Mouse (Mus musculus): ENCODE measurements around the gene Bcl2l2.

Gene Bcl2l2

DNA sequence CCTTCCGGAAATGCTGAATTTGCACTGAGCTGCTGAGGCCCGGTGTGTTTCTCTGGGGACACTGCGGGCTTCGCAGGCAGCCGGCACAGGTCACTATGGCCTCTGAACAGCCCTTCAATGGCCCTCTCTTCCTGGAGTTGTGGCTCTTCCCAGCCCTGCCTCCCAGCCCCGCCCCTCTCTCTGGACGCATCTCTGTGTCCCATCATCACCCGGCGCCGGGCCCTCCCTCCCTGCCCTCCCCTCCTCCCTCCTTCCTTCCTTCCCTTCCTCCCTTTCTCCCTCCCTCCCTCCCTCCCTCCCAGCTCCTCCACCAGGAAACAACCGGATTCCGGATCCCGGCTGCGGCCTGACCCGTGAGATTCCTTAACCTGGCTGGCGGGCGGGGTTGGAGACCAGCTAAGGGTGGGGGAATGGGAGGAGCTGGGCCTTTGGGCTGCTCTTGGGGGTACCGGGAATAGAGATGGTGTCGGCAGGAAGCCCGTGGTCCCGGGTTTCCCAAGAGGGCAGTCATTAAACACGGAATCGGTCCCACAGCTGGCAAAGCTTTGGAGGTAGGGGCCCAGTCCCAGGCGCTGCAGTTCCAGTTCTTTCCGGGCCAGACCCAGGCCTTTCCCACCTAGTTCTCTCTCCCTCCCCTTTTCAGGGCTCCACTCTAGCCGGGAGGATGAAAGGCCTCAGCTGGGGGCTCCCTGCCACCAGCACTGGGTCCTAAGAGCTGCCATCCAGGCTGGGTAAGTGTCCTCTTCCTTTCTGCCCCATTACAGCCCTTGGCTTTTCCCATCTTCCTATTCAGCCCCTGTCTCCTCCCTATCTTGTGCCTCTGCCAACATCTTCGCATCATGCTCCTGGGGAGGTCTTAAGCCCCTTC is at the start of gene Bcl2l2, which contains the start of gene Gm20521:
Bcl2l2 (plus strand) TSS at position 224 of the 868 bp plus-strand sequence.
Gm20521 (plus strand) TSS at position 288 of the 868 bp plus-strand sequence.
- in situ Hi-C loops (cut with MboI; ENCODE audit: low pct_unique_long_range_greater_than_20kb in 1 of 2, low sequenced_read_pairs in 2 of 2, unreplicated experiment in 1 of 2) = no loop called here

DNA sequence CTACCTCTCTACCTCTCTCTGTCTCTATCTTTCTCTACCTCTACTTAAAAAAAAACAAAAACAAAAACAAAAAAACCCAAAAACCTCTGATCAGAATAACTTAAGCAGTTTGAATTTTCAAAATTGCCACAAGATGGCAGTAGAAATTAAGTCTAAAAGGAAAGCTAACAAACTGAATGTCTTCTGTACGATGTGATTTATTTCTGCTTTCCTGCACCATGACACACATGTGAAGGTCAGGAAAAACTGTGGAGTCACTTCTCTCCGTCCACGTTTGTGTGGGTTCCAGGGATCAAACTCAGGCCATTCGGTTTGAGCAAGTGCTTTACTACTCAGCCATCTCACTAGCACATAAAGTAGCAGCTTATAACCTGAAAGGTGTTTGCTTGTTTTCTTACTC is 39.7 kb upstream of the Bcl2l2 start:
- in situ Hi-C loops (cut with MboI; ENCODE audit: low pct_unique_long_range_greater_than_20kb in 1 of 2, low sequenced_read_pairs in 2 of 2, unreplicated experiment in 1 of 2) = no loop called here

DNA sequence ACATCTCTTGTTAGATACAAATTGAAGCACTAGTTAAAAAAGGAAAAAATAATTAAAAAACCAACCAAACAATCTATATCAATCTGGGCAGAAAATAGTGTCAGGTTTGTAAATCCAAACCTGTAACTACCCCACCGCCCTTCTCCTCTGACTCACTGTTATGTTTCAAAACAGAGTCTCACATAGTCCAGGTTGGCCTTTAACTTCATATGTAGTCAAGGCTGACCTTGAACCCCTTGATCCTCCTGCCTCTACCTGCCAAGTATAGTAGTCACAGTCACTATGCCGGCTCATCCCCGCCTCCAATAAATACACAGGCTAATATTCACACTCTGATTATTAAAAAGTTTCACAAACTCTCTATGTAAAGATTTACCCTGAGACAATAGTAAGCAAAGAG is 27.5 kb upstream of the Bcl2l2 start:
- in situ Hi-C loops (cut with MboI; ENCODE audit: low pct_unique_long_range_greater_than_20kb in 1 of 2, low sequenced_read_pairs in 2 of 2, unreplicated experiment in 1 of 2) = no loop called here

- in situ Hi-C loops (cut with MboI; ENCODE audit: low pct_unique_long_range_greater_than_20kb in 1 of 2, low sequenced_read_pairs in 2 of 2, unreplicated experiment in 1 of 2) = no loop called here
These were observed 26.5 kb upstream of the Bcl2l2 start for GRCm38 (mm10) chr14:54856703-54857102.

DNA sequence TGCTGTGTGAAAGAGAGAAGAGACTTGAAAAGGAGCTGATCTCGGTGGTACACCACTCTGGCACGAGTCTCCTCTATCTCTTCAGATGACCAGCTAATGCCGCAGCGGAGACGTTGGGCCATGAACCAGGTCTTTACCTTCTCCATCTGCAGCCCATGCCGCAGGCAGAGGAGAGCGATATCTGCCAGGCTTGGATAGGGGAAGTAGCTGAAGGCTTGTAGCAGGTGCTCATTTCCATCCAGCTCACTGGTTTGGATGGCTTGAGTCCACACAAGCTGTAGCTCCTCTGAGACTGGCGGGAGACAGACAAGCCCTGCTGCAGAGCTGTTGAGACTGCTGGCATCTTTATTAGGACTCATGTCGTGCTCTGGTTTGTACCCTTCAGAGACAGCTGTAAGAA is 25.3 kb upstream of the Bcl2l2 start:
- in situ Hi-C loops (cut with MboI; ENCODE audit: low pct_unique_long_range_greater_than_20kb in 1 of 2, low sequenced_read_pairs in 2 of 2, unreplicated experiment in 1 of 2) = no loop called here

DNA sequence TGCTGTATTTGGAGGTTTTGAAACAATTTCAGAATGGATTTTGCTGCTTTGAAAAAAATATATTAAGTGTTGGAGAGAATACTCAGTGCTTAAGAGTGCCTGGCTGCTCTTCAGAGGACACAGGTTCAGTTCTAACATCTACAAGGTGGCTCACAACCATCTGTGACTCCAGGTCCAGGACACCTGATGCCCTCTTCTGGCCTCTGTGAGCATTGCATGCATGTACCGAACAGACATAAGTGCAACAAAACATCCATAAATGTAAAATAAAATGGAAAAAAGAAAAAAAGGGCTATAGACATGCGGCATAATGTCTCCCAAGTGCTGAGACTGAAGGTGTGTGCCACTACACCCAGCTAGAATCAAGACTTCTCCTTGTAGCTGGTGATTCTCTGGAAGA is 22.7 kb upstream of the Bcl2l2 start:
- in situ Hi-C loops (cut with MboI; ENCODE audit: low pct_unique_long_range_greater_than_20kb in 1 of 2, low sequenced_read_pairs in 2 of 2, unreplicated experiment in 1 of 2) = no loop called here

DNA sequence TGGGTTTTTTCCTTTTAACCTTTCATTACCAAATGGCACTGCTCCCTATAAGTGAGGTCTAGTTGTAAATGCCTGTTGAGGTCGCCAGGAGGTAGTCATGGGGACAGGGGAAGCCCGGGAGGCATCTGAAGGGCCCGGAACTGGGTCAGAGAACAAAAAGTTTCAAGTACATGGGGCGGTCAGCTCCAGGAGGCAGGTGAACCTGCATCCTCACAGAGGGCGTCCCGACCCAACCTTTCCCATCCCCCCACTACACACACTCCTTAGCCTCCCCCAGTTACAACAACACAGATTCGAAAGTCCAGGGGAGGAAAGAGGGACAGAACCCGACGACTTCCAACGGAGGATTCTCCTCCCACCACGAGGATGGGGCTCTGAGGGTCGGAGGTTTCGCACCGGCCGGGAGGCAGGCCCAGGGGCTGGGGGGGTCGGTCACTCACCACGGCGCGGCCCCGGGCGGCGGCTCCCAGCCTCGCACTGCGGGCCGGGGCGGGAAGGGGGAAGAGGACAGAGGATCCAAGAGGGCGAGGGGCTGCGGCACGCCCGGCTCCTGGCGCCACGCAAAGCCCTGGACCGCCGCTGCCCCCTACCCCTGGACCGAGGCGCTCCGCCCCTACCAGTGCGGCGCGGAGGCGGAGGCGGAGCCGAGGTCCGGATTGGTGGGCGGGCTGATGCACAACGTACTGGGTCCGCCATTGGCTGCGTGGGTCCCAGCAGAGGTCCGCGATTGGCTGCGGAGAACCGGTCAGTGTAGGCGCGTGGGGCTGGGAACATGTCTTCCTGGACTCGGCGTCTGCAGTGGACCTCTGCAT is 19.5 kb upstream of the Bcl2l2 start:
- in situ Hi-C loops (cut with MboI; ENCODE audit: low pct_unique_long_range_greater_than_20kb in 1 of 2, low sequenced_read_pairs in 2 of 2, unreplicated experiment in 1 of 2) = no loop called here

GRCm38 (mm10) chr14:54864313-54865036 is 18.7 kb upstream of the Bcl2l2 start:
- in situ Hi-C loops (cut with MboI; ENCODE audit: low pct_unique_long_range_greater_than_20kb in 1 of 2, low sequenced_read_pairs in 2 of 2, unreplicated experiment in 1 of 2) = no loop called here

DNA sequence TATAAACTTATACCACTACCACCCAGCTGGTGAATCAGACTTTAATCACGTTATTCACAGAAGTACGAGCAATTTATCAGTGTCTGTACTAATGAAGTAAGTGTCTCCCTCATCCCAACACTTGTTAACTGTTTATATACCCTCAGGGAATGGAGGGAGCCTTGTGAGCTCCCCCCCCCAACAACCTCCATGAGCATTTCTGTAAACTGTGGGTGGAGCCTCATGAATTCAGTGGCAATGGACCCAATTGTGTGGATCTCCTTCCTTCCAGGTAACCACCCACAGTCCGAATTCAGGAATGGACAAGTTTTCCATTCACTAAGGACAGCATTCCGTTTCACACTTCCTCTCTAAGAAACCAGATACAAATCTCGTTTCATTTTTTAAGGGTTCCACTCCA is 17.6 kb upstream of the Bcl2l2 start:
- in situ Hi-C loops (cut with MboI; ENCODE audit: low pct_unique_long_range_greater_than_20kb in 1 of 2, low sequenced_read_pairs in 2 of 2, unreplicated experiment in 1 of 2) = no loop called here

DNA sequence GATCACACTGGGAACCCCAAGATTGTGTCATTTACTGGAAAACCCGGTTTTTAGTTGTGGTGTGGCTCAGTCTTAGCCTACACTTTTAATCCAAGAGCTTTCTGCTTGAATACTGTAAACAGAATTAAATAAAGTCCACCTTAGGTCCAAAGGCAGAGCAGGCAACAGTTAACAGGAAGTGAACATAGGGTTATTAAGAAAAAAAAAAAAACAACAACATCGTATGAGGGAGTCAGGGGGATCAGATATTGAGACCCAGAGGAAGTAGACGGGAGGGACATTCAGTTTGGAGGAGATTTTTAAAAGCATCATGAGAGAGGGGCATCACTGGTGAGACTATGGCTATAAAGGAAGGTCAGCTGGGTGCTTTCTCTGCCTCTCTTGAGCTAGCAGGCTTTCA is 16.9 kb upstream of the Bcl2l2 start:
- in situ Hi-C loops (cut with MboI; ENCODE audit: low pct_unique_long_range_greater_than_20kb in 1 of 2, low sequenced_read_pairs in 2 of 2, unreplicated experiment in 1 of 2) = no loop called here

GRCm38 (mm10) chr14:54866936-54867335 is 16.2 kb upstream of the Bcl2l2 start:
- in situ Hi-C loops (cut with MboI; ENCODE audit: low pct_unique_long_range_greater_than_20kb in 1 of 2, low sequenced_read_pairs in 2 of 2, unreplicated experiment in 1 of 2) = no loop called here

- in situ Hi-C loops (cut with MboI; ENCODE audit: low pct_unique_long_range_greater_than_20kb in 1 of 2, low sequenced_read_pairs in 2 of 2, unreplicated experiment in 1 of 2) = no loop called here
These were observed 15.2 kb upstream of the Bcl2l2 start for GRCm38 (mm10) chr14:54868026-54868425.

GRCm38 (mm10) chr14:54870861-54871260 is 12.3 kb upstream of the Bcl2l2 start, which contains the start of gene Homez:
Homez (minus strand) TSS chr14:54870961.
- in situ Hi-C loops (cut with MboI; ENCODE audit: low pct_unique_long_range_greater_than_20kb in 1 of 2, low sequenced_read_pairs in 2 of 2, unreplicated experiment in 1 of 2) = no loop called here

GRCm38 (mm10) chr14:54874165-54874564 is 9.0 kb upstream of the Bcl2l2 start:
- in situ Hi-C loops (cut with MboI; ENCODE audit: low pct_unique_long_range_greater_than_20kb in 1 of 2, low sequenced_read_pairs in 2 of 2, unreplicated experiment in 1 of 2) = no loop called here

DNA sequence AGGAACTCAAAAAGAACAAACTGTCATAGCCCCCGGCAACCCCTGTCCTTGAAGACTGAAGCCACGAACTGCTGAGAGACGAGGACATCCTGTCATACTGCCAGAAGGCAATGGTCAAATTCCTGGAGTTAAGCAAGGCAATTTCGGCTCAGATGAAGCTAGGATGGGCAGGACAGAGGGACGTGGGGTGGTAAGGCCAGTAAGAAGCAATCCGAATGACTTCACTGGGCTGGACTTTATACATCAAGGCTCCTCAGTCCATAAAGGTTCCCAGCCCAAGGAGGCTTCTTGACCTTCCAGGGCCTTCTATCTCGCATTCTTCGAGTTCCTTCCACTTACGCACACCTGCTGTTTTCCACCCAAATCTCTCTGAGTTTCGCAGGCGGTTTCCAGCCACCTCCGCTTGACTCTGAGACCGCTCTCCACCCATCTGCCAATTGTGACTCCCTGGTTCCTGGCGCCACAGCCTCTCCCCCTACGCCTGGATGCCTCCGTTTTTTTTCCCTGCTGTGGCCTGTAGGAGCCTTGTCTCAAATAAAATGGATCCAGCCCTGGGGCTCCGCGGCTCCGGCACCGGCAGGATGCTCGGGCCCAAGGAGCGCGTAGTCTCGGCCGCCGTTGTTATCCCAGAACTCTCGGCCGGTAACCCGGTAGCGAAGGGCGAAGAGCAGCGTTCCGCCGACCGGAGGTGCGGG is 7.2 kb upstream of the Bcl2l2 start:
- in situ Hi-C loops (cut with MboI; ENCODE audit: low pct_unique_long_range_greater_than_20kb in 1 of 2, low sequenced_read_pairs in 2 of 2, unreplicated experiment in 1 of 2) = no loop called here

GRCm38 (mm10) chr14:54876539-54877047 is 6.6 kb upstream of the Bcl2l2 start:
- in situ Hi-C loops (cut with MboI; ENCODE audit: low pct_unique_long_range_greater_than_20kb in 1 of 2, low sequenced_read_pairs in 2 of 2, unreplicated experiment in 1 of 2) = no loop called here

- in situ Hi-C loops (cut with MboI; ENCODE audit: low pct_unique_long_range_greater_than_20kb in 1 of 2, low sequenced_read_pairs in 2 of 2, unreplicated experiment in 1 of 2) = no loop called here
These were observed 6.0 kb upstream of the Bcl2l2 start, which contains the start of gene Ppp1r3e for GRCm38 (mm10) chr14:54877048-54877715. Ppp1r3e (minus strand) TSS chr14:54877550.
